Mouse (Mus musculus): ENCODE data around the gene Hs2st1.

- TF ChIP-seq EP300 (optimal IDR thresholded peaks at IDR 0.05) (no peak), CTCF (IDR thresholded peaks at IDR 0.05; ENCODE audit: low read depth) (no peak)
These were observed 144.9 kb downstream of the Hs2st1 start for GRCm38 (mm10) chr3:144425041-144425448.

Measured in stomach, postnatal 0 days (tissue).